Mouse (Mus musculus): ENCODE measurements around the gene Slc25a1.
A peak's percentile ranks its signal among the peaks of the same experiment; 100 is the strongest.
"Not testable (repeated sequence)": the region's sequence is repeated elsewhere in the genome, so short reads cannot be mapped to it uniquely, and the experiment has no call there.

Slc25a1 gene

DNA sequence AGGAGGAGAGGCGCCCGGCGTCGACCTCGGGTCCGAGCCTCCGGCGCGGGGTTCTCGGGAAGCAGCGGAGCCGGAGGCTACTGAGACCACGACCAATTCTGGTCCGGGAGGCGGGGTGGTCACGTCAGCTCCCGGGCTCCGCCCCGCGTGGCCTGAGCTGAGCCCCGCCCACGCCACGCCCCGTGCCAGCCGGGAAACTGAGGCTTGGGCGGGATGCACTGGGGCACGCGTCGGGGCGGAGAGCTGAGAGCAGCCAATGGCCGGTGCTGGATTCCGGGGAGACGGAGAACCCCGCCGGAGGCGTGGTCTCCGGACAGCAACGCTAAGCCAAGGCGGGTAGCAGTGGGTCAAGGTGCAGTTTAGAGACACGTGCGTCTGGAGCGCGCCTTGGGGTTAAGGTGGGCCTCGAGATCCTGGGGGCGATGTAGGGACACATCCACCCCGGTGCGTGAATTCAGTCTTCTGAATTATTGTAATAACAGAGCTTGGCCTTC lies at the start of gene Slc25a1:
Gene Slc25a1, minus strand, starts transcription at position 133 of the 494 bp plus-strand sequence.
- peak; percentile 66 for DNase-seq (ENCODE audit: extremely low read depth, low read depth)

DNA sequence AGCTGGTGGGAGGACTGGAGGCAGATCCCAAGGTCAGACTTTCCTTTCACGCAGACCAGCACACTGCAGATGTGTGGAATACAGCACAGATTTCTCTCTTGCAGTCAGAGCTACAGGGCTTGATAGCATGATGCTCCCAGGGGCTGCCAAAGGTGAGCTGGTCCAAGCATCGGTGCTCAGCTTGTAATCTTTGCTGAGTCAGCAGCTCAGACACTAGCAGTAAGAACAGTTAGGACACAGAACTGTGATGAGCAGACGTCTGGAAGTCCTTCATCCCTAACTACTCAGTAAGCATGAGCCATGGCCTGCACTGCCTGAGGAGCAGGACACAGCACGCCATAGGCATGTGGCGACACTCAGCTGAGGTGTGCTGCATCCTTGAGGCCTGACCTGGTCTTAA lies 43.8 kb upstream of the Slc25a1 start:
- no peak for DNase-seq (ENCODE audit: extremely low read depth, low read depth)

DNA sequence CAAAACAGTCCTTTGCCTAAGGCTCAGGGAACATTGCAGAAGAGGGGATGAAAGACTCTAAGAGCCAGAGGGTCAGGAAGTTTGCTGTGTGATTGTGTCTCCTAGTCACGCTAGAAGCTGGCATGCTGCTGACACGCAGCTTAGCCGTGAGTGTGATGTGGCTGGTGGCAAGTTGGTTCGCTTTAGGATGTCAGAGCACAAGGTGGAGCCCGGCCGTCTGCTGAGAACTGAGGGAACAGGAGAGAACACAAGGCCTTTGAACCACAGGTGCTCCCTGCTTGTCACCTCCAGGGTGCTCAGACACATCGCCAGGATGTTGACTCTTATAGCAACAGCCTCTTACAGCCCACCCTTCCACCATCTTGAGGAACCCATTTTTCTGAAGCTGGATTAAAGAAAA lies 34.1 kb upstream of the Slc25a1 start:
- no peak for DNase-seq (ENCODE audit: extremely low read depth, low read depth)

DNA sequence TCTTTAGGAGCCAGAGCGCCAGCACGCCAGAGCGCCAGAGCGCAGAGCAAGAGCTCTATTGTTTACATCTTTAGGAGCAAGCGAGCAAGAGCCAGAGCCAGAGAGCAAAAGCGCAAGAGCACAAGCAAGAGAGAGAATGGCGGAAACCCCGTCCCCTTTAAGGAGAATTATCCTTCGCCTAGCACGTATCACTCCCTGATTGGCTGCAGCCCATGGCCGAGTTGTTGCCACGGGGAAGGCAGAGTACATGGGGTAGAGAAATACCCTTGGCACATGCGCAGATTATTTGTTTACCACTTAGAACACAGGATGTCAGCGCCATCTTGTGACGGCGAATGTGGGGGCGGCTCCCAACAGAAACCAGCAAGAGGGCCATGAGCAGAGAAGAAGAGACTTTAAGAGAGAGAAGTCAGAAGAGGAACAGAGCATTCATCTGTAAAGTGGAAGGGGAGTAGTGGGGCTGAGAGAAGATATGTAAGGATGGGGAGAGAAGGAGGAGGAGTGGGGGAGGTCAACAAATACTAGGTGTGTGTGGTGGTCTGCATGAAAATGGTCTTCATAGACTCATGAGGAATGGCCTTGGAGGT lies 28.1 kb upstream of the Slc25a1 start:
- DNase-seq (ENCODE audit: extremely low read depth, low read depth) = not testable (repeated sequence)

DNA sequence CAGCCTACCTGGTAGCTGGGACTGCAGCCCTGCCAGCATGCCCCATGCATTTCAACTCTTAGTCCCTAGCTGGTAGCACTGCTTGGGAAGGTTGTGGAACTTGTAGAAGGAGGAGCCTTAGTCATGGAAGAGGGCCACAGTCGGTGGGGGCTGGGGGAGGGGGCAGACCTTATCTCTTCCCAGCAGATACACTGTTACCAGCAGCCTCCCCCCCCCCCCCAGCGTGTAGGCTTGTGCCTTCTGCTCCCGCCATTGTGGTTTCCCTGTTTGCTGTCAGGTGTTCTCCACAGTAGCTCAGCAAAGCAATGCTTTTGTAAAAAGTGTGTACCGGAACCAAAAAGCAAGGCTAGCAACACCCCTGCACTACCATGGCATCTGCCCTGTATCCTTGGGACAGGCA lies 23.6 kb upstream of the Slc25a1 start:
- DNase-seq (ENCODE audit: extremely low read depth, low read depth) = no peak

DNA sequence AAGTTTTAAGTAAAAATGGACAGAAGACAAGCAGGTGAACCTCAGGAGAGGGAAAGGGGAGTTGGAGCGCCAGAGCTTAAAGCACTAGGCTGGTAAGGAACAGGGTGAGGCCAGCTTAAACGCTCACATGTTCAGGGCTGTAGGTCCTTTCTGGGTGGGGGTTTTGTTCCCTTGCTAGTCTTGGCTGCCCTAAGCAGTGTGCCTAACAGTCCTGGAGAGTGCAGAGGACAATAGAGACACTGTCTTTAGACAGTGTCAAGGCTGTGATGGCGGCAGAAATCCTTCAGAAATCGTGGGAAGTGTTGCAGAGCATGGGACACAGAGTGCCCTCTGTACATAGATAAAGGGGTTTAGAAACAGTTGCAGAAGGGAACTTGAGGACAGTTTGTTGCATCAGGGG lies 22.0 kb upstream of the Slc25a1 start:
- no peak for DNase-seq (ENCODE audit: extremely low read depth, low read depth)

DNA sequence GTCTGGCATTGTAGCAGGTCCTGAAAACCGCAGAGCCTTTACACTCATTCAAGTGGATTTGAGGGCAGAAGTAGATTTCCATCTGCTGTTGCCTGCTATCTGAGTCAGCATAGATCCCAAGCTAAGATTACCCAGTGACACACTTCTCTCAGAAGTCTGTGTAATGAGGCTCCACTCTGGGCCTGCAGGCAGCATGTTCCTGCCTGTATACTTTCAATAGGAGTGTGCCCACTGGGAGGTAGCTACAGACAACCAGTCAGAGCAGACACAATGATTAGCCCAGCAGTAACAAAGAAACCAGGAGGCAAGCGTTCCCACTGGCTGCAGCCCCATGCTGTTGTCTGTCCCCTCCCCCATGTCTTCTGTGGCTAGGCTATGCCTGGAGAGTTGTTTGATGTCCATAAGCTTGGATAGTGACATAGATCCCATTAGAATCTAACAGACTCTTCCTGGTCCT lies 21.4 kb upstream of the Slc25a1 start:
- DNase-seq (ENCODE audit: extremely low read depth, low read depth) = no peak

DNA sequence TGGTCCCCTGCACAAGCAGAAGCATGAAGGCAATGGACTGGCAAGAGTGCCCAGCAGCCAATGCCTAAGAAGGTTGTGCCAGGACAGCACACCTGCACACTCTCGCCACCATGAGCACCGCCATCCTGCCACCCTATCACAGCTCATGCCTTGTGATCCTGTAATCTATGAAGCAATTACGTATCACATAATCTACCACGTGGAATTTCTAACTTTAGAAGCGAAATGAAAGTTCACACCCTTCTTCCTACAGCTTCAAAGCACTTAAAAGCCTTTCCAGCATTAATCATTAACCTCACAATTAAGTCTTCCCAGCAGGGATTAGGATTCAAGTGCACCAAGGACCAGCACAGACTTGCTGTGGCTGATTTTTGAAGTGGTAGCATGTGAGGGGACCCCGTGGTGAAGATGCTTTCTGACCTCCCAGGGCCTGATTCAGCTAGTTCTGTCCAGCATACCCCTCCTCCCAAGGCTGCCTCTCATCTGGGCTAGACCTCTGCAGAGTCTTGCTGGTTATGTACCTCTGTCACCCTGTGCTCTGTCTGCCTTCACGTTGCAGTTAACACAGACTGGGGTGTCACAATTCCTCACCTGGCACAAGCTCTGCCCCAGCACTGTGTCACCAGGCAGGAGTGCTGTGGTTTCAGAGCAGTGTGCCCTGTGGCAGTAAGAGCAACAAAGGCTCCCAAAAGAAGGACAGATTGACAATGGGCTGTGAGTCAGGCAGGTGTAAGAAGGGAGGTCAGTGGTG lies 17.2 kb upstream of the Slc25a1 start:
- DNase-seq (ENCODE audit: extremely low read depth, low read depth) = no peak

DNA sequence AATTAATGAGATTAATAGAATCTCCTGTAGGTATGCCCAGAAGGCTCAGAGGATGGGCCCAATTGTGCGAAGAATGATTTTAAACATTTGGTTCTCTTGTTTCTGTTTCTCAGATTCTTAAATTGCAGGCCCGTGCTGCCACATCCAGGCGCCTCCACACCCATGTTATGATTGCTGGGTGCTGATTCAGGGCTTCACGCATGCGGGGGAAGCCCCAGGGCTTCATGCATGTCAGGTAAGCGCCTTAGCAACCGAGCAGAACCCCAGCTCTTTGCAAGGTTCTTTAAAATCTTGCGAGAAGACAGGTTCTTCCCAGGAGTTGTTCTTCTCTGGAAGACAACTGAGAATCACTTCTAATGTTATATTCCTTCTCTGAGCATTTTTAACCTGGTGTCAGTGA lies 15.4 kb upstream of the Slc25a1 start:
- DNase-seq (ENCODE audit: extremely low read depth, low read depth) = no peak

DNA sequence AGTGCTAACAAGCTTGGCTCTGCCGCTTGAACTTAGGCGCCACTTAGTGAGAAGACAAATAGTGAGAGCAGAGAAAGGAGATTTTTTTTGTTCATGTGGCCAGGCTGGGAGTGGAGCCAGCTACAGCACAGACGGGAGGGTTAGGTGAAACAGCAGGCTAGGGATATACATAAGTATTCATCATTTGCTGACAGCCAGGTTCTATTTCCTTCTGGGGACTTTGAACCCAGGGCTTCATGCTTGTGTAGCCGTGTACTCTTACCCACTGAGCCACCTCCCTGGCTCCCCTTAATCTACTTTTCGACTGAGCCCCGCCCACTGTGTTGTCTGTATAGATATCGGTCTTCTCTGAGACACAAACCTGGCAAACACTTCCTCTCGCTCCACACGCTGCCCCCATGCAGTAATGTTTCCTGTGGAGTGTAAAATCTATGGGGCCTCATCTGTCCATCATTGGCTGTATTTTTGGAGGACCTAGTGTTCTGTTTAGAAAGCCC lies 11.3 kb upstream of the Slc25a1 start:
- peak; percentile 74 for DNase-seq (ENCODE audit: extremely low read depth, low read depth)

DNA sequence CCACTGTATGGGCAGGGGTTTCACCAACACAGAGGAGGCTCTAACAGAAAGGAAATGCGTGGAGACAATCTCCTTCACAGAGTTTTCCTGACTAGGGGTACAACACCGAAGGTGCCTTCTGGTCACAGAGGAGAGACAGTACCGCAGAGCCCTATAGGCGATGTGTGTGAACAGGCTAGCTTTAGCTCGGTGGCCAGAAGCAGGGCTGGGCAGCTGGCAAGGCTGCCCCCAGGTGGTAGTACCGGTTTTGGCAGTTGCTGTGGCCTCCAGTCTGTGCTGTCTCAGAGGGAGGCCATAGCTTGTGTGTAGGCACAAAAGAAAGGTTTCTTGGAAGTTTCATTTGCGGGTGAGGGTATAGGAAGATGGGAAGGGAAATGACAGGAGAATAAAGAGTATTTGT lies 10.8 kb upstream of the Slc25a1 start:
- DNase-seq (ENCODE audit: extremely low read depth, low read depth) = peak; percentile 76

DNA sequence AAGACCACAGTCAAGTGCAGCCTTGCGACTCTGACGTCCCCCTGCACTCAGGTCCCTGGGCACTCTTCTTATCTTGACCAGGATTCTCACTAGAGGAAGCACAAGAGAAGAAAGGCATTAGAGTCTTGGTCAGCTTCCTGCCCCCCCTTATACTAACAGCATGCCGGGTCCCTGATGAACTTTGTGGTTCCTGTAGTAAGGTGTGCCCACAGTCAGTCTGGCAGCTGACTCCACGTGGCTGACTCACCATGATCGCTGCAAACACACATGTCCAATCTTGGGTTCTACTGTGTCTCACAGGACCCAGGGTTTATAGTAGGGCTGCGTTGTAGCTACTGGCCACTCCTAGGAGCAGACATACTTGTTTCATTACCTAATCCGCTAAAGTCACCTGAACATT lies 10.2 kb upstream of the Slc25a1 start:
- no peak for DNase-seq (ENCODE audit: extremely low read depth, low read depth)

DNA sequence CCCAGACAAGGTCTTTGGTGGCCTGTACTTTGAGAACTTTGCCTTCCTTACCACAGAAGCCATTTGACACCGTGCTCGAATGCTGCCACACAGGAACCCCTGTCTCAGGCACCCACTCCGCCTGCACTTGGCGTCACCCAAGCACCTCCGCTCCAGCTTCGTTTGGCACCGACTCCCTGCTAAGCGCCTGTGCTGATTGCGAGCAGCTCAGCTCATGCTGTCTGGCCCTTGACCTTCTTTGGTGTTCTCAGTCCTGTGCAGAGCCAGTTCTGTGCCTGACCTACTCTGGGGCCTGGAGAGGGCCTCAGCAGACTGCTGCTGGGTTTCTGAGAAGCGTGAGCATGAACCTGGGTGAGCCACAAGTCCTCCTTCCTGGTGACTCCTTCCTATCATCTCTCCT lies 8.8 kb upstream of the Slc25a1 start:
- no peak for DNase-seq (ENCODE audit: extremely low read depth, low read depth)

DNA sequence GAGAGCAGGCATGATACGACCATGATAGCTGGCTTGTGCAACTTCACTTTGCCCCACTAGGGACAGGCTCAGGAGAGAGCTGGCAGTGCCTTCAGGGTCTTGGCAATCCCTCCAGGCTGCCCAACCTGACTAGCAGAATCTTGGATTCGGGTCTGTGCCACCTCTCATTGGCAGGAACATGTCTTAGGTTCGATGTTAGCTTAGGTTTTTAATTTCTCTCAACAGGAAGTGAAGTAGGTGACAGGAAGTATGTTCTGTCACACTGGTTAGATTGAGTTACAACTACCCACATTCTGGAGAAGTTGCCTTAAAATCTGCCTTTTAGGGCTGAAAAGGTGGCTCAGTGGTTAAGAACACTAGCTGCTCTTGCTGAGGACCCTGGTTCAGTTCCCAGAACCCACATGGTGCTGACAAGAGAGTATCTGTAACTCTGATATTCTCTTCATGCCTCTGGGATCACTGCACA lies 6.5 kb upstream of the Slc25a1 start:
- DNase-seq (ENCODE audit: extremely low read depth, low read depth) = no peak

DNA sequence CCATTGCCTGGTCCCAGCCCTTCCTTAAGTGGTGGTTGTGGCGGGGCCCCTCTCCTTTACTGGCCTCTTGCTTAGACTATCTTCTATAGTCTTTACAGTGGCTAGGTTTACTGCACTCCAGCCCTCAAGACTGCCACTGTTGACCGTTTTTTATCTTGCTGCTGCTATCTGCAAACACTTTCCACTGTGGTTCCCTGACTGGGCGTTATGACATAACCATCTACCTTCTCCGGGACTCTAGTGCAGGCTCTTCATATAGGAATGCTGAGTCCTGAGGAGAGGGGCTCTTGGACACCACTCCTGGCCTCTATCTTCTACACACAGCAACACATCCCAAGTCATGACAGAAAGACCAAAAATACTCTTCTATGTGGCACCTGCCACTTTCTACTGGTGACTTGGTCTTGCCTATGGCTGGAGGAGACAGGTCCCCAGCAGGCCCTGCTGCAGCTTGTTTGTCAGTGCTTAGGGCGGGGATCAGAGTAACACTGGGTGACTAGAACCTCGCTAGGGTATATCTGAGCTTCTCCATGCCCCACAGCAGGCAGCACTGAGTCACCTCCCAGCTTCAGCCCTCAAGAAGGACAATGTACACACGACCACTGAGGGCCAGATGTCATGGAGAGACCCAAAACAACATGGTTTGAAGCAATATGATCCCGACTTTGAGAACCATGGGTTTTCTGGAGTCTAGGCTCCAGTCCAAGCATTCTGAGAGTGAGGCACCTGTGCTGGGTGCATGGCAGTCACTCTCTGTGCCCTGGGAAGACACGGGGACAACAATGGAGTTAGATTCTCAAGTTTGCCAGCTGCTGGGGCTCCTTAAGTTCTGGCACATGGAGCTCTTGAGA lies 5.8 kb upstream of the Slc25a1 start:
- peak; percentile 34 for DNase-seq (ENCODE audit: extremely low read depth, low read depth)

DNA sequence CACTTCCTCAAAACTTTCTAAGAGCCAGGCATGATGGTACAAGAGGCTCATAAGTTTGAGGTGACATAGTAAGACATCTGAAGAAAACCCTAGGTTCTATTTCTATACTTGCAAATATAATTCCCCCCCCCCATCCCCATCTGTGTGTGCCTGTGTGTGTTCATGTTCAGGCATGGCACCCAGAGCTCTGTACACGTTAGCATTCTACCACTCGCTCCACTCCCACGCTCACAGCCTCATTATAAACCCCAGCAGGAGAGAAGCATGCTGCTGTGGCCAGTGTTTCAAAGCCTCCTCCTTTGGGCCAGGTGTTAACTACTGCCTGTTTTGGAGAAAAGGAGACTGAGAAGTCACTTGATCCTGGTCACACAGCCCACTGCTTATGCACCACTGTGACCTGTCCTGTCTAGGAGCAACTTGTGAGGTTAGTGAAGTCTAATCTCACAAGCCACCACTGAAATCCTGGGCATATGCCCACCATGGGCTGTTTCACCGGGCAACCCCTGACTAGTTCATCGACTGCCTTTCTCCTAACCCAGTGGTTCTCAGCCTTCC lies 4.0 kb upstream of the Slc25a1 start:
- DNase-seq (ENCODE audit: extremely low read depth, low read depth) = no peak

DNA sequence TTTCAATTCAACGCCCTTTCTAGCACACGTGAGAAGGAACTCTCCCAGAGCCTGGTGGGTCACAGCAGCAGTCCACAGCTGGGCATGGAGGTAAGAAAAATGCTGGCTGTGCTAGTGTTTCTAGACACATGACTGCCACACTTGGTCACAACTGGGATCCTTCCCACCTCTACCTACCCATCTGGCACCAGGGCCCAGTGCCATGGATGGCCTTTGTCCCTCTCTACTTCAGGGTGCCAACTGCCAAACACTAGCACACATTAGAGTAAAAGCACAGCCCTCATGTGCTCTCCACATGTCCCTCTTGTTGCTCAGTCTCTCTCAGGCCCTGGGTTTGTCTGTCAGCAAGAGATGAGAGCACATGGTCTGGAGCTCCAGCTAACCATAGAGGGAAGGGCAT lies 1.6 kb upstream of the Slc25a1 start:
- DNase-seq (ENCODE audit: extremely low read depth, low read depth) = no peak

DNA sequence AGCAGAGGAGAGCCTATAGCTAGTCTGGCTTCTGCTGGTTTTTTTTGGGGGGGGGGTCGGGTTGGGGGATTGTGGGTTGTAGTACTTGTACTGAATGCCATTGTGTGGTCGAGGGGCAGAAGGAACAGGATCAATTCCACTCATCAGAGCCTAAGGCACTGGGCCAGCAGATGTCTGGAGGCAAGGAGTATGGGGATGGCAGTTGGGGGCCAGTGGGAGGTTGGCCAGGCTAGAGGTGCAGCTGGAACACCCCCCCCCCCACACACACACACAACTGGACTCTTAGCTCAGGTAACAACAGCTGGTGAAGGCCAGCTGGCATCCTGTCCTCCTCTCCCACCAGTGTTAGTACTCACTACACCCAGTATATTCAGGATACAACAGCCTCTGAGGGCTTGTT lies 1.2 kb upstream of the Slc25a1 start:
- no peak for DNase-seq (ENCODE audit: extremely low read depth, low read depth)

DNA sequence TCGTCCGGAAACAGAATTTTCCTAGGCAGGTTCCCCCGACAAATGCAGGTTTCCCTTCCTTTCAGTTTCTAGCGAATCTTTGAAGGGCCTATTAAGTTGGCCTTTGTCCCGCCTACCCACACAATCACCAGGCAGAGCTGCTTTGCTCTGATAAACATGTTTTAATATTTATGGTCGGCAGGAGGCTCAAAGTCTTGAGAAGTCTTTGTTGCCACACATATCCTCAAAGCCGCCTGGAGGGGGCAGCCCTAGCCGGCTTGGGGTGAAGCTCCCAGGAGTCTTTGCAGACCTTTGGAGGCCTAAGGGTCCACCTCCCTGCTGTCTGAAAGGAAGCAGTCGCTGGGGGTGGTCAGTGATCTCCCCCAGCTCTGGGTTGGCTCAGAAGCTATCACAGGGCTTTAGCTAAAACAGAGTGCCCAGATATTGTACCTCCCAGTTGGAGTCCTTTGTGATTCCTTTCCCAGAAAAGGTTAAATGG lies 647 bp upstream of the Slc25a1 start:
- peak; percentile 89 for DNase-seq (ENCODE audit: extremely low read depth, low read depth)

DNA sequence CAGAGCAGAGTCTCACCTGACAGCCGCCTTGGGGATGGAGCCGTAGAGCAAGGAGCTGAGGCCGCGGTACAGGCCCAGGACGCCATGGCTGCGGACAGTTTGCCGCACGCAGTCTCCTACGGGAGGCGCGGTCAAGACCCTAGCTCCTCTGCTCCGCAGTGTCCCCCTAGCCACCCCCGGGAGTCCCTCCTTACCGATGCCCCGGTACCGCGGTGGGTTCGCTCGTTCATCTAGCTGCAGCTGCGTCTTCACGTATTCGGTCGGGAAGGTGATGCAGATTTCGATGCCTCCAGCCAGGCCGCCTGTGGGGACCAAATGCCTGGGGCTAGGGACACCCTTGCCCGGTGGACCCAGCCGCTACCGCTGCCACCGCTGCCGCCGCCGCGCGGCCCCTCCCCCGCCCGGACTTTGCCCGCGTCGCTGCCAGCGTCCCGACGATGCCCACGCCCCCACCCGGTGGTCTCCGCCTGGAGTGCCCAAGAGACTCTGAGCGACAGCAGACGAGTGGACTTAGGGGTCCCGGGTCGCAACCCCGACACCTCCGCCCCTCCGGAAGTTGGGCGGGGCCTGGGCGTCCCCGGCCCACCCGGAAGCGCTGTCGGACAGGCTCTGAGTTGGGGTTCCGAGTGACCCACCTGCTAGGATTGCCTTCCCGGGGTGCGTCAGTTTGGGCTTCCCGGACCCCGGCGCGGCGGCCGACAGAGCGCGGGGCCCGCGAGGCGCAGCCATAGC lies 502 bp downstream of the Slc25a1 start:
- DNase-seq (ENCODE audit: extremely low read depth, low read depth) = no peak

DNA sequence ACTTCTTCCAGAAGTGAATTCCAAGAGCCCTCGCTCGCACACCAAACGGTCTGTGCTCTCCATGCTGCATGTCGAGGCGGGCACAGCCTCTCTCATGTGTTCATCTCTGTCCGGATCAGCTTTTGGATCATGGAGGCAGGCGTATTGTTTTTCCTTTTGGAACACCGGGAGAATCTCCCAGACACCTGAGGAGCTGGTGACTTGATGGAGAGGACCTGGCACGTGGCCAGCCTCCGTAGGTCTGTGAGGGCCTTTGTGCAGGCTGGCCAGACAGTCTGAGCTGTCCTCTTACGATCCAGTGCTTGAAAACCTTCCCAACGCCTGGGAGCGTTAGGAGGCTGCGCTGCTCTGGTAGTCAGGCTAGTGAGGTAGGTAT lies 5.9 kb downstream of the Slc25a1 start:
- DNase-seq (ENCODE audit: extremely low read depth, low read depth) = no peak
